Mouse (Mus musculus): ENCODE data around the gene Gmcl1. TPM values are rescaled to one million over a fixed set of nuclear protein-coding genes. Genes with fewer than 3 reads are reported as not detected.

The Gmcl1 gene
- total RNA-seq, 2 experiments from 2014 or later, result 37.9 to 40.2 TPM

GRCm38 (mm10) chr6:86665560-86666307 is 67.4 kb downstream of the Gmcl1 start:
- DNase-seq (ENCODE audit: low spot score in 2 of 2), result no peak

- DNase-seq (ENCODE audit: low spot score in 2 of 2), result no peak
Measured at GRCm38 (mm10) chr6:86665076-86665475, 68.1 kb downstream of the Gmcl1 start.

GRCm38 (mm10) chr6:86660161-86660877 is 72.9 kb downstream of the Gmcl1 start:
- DNase-seq (ENCODE audit: low spot score in 2 of 2), result no peak

GRCm38 (mm10) chr6:86658501-86658900 is 74.7 kb downstream of the Gmcl1 start:
- no peak for DNase-seq (ENCODE audit: low spot score in 2 of 2)

GRCm38 (mm10) chr6:86654270-86654916 is 78.8 kb downstream of the Gmcl1 start:
- no peak for DNase-seq (ENCODE audit: low spot score in 2 of 2)

GRCm38 (mm10) chr6:86653026-86653425 is 80.2 kb downstream of the Gmcl1 start:
- DNase-seq (ENCODE audit: low spot score in 2 of 2), result no peak

- DNase-seq (ENCODE audit: low spot score in 2 of 2), result no peak
Measured at GRCm38 (mm10) chr6:86646143-86646542, 87.0 kb downstream of the Gmcl1 start.

GRCm38 (mm10) chr6:86645551-86645950 is 87.6 kb downstream of the Gmcl1 start:
- DNase-seq (ENCODE audit: low spot score in 2 of 2), result no peak

- DNase-seq (ENCODE audit: low spot score in 2 of 2), result no peak
Measured at GRCm38 (mm10) chr6:86644775-86645400, 88.3 kb downstream of the Gmcl1 start.

Other genes starting within 250 kb of the Gmcl1 start
- 100 to 1,000 TPM; 159 to 184 TPM for gene Pcbp1, start 207.1 kb downstream of the Gmcl1 start, total RNA-seq (2021)
- 1 to 10 TPM in 1 of 2 experiments, under 1 TPM in 1; 0.91 to 1.6 TPM for gene Asprv1, start 105.2 kb downstream of the Gmcl1 start, total RNA-seq (2021)
- 10 to 100 TPM; 15.1 to 16.4 TPM for gene Mxd1, start 64.2 kb downstream of the Gmcl1 start, total RNA-seq (2021)
- 10 to 100 TPM; 56.4 to 63.5 TPM for gene Snrnp27, start 48.9 kb downstream of the Gmcl1 start, total RNA-seq (2021)
- gene Anxa4, start 60.2 kb upstream of the Gmcl1 start, total RNA-seq (2021), result 1 to 10 TPM; 6.1 to 6.4 TPM
- gene Aak1, start 116.1 kb upstream of the Gmcl1 start, total RNA-seq (2021), result 100 to 1,000 TPM; 276 to 295 TPM